Mouse (Mus musculus) liver, embryonic 15.5 days (tissue): Measurements from ENCODE around the gene Rbks. TPM values are rescaled to one million over a fixed set of nuclear protein-coding genes. Genes with fewer than 3 reads are reported as not detected.

Source experiments
- ATAC-seq: fragments of 200-750 bp; cut with Nextera tagmentation; 2 replicates; pipeline ENCODE4 v1.8.0; 2017; ENCODE audit warnings: moderate number of reproducible peaks, mild to moderate bottlenecking, moderate library complexity; ENCODE audit not compliant: insufficient read depth
- H3K27ac ChIP-seq: fragments of 300-500 bp; sonication (generic); replicated peaks from 2 replicates; pipeline ENCODE4 v1.5.1; 2015; ENCODE audit warnings: mild to moderate bottlenecking, inconsistent platforms
- H3K27me3 ChIP-seq: fragments of 300-500 bp; sonication (generic); 2 replicates; pipeline ENCODE4 v1.6.1; 2015; ENCODE audit warnings: mild to moderate bottlenecking, inconsistent platforms
- H3K36me3 ChIP-seq: fragments of 300-500 bp; sonication (generic); replicated peaks from 2 replicates; pipeline ENCODE4 v1.6.1; 2015; ENCODE audit warnings: moderate library complexity, mild to moderate bottlenecking, inconsistent platforms
- H3K4me1 ChIP-seq: fragments of 300-500 bp; sonication (generic); replicated peaks from 2 replicates; pipeline ENCODE4 v1.6.1; 2015; ENCODE audit warnings: inconsistent platforms
- H3K4me2 ChIP-seq: fragments of 300-500 bp; sonication (generic); 2 replicates; pipeline ENCODE4 v1.6.1; 2015; ENCODE audit warnings: moderate library complexity, mild to moderate bottlenecking, inconsistent platforms
- H3K4me3 ChIP-seq: fragments of 300-500 bp; sonication (generic); replicated peaks from 2 replicates; pipeline ENCODE4 v1.5.1; 2015; ENCODE audit warnings: mild to moderate bottlenecking, inconsistent platforms
- H3K9ac ChIP-seq: fragments of 300-500 bp; sonication (generic); 2 replicates; pipeline ENCODE4 v1.6.1; 2015; ENCODE audit warnings: moderate library complexity, mild to moderate bottlenecking, inconsistent platforms
- H3K9me3 ChIP-seq: fragments of 300-500 bp; sonication (generic); replicated peaks from 2 replicates; pipeline ENCODE4 v1.6.1; 2016; ENCODE audit warnings: inconsistent platforms
- WGBS: fragments of 180-500 bp; shearing (Covaris S2); methylation state at CpG from one replicate; pipeline ENCODE4 v1.1.7; 2015; ENCODE audit warnings: mixed read lengths; ENCODE audit not compliant: insufficient replicate concordance; 5-methylcytosine and 5-hydroxymethylcytosine counted together
- polyA plus RNA-seq: library from polyadenylated mRNA; unstranded; fragments of >200 nt; fragmentation: Nextera tagmentation; extraction: Ambion mirVana; gene quantifications from 2 replicates; pipeline ENCODE4 v1.2.1, GENCODE M21; 2015

Rbks gene
- 17.3 and 18.8 TPM in 2 replicates for polyA plus RNA-seq

DNA sequence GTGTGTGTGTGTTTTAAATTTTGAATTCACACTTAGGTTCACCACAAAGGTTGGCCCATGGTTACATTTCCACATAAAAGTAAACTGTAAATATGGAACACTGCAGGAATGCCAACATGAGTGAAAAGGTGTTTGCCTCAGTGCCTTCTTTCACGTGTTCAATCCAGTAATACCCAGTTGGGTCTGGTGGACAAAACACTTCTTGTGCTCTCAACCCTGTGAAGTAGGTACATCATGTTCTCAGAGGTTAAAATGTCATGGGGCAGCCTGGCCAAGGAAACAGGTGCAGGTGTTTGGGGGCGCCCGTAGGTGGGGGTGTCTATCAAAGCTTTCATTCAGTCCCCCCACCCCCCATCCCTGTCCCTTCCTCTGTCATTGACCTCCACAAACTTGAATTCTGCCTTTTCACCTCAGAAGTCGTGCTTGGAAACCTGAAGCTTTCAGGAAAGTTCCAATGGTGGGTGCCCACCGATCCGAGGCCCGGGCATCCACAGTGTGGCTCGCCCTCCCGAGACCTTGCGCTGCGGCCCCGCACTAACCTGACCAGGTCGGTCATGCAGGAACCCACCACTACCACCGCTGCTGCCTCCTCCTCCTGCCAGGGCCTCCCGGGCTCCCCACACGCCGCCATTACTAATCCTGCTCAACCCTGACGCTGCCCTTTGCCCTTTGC is at the start of gene Rbks:
Gene Rbks, minus strand, starts transcription at position 657 of the 673 bp plus-strand sequence.
- Histone ChIP-seq H3K4me3 (peak within 1 kb of the TSS; percentile 96), H3K4me2 (peak within 1 kb of the TSS; percentile 85), H3K36me3 (no peaks in the 10 kb centered on the region; the same call in 1 of the 2 replicates), H3K9ac (peak within 1 kb of the TSS; percentile 80), H3K9me3 (no peaks in the 10 kb centered on the region), H3K27ac (peak within 1 kb of the TSS; percentile 94), H3K4me1 (peaks cover 36% of the 10 kb centered on the region), H3K27me3 (no peaks in the 10 kb centered on the region)
- 4% methylated on average over 18 of the region's 18 CpGs for WGBS
- ATAC-seq, result no peak

DNA sequence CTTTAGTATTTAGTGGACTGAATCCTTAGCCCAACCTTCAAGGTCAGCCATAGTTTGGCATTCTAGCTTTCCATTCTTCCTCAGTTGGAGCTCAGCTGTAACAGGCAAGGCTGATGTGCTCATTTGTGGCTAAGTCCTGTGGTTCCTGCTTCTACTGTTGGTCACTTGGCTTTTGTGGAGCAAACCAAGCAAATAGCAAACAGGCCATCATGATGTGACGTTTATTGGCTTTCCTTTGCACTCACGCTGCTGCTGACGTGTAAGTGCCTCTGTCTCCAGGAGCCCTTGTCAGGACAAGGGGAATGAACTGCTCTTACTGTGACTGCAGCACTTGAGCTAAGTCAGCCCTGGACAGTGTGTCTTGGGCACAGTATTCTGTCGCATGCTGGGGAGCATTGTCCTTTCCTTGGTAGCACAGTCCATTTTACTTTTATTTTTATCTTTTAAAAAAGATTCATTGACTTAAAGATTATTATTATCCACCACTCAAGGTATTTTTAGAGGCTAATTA is 45.1 kb upstream of the Rbks start:
- Histone ChIP-seq H3K9me3 (no peaks in the 10 kb centered on the region), H3K4me1 (no peaks in the 10 kb centered on the region), H3K27me3 (no peaks in the 10 kb centered on the region), H3K27ac (no peak overlapping the region), H3K4me2 (no peak overlapping the region), H3K4me3 (no peak overlapping the region), H3K36me3 (no peaks in the 10 kb centered on the region), H3K9ac (no peak overlapping the region)
- 57% methylated on average over 4 of the region's 4 CpGs for WGBS
- no peak for ATAC-seq

DNA sequence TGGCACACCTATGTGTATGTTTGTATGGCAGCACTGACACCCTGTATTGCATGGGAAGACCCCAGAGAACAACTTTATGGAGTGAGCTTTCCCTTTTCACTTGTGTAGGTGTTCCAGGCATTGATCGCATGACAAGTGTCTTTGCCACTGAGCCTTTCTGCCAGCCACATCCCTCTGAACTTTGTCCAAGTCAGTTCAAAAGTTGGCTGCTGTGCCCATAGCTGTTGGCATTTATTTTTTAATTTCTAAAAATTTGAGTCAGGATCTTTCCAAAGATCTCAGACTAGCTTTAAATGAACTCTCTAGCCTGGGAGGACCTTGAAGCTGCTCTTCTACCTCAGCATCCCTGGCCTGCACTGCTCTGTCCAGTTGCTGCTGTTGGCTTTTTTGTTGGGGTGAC is 44.5 kb upstream of the Rbks start:
- H3K4me1 ChIP-seq, result no peaks in the 10 kb centered on the region
- no peaks in the 10 kb centered on the region for H3K9me3 ChIP-seq
- WGBS, result 88% methylated on average over 1 of the region's 1 CpGs
- no peak overlapping the region for H3K27ac ChIP-seq
- ATAC-seq, result no peak
- H3K27me3 ChIP-seq, result no peaks in the 10 kb centered on the region
- H3K4me2 ChIP-seq, result no peak overlapping the region
- no peak overlapping the region for H3K9ac ChIP-seq
- no peaks in the 10 kb centered on the region for H3K36me3 ChIP-seq
- H3K4me3 ChIP-seq, result no peak overlapping the region

DNA sequence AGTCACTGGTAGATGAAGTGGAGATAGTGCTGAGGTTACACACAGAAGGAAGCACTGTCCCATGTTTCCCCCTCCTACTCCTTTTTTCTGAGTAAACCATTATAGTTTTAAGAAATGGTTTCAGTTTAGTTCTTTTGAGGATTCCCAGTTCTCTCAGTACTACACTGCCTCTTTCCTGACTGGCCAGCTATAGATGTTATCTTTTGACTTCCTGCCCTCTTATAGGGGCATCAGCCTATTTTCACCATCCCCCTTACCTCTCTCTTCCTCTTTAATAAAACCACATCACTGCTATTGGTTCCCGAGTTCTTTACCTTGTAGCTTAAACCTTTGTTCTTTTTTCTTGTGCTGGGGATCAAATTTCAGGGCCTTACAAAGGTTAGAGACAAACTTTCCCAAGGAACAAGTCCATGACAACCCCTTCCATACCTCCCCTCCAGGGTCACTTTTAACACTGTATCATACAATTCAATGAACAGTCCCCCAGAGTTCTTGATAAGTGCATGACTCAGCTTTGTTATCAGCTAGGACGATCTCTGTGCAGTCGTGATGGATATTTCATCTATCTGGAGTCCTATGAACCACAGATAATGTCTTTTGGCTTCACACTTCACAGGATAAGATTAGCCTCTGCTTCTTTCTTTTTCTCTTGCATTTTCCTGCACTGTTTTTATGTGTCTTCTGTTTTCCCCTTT is 35.4 kb upstream of the Rbks start:
- no peak for ATAC-seq
- Histone ChIP-seq H3K9ac (no peak overlapping the region), H3K9me3 (no peaks in the 10 kb centered on the region), H3K4me2 (no peak overlapping the region), H3K4me1 (peaks cover 11% of the 10 kb centered on the region; the same call in 1 of the 2 replicates), H3K27ac (no peak overlapping the region), H3K36me3 (0 out of 2 replicates have a peak, but pooled peaks cover 3% of the 10 kb centered on the region), H3K4me3 (no peak overlapping the region), H3K27me3 (no peaks in the 10 kb centered on the region)
- 12% methylated on average over 3 of the region's 3 CpGs for WGBS

DNA sequence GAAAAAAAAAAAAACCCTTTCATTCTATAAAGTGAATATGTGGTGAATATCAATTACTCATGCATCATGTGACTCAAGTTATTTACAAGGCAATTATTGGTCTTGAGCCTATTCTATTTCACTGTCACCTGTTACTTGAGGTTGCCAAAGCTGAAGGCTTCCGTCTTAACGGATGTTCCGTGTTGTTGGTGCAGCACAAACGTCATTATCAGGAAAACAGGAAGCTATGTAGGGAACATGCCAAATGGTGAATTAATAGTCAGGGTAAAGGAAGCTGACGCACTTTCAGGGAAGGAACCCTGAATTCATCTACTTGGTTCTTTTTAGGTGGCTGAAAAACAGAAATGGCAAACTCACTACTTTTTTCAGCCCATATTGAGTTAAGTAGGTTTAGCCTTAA is 30.0 kb upstream of the Rbks start:
- 30% methylated on average over 5 of the region's 5 CpGs for WGBS

DNA sequence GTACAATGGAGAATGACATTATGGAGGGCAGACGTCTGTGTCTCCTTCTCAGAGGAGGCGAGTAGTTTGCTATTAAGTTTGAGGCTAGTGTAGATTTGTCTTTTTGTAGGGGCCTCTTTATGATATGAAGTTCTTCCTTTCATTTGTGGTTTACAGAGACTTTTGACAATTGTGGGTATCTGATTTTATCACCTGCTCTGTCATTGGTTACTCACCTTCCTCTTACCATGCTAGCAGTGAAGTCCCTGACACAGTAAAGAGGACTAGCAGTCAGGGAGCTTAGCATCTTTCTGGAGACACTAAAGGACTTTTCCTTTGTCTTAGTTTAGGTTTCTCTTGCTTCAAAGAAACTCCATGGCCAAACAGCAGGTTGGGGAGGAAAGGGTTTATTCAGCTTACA is 28.5 kb upstream of the Rbks start:
- Histone ChIP-seq H3K27me3 (no peaks in the 10 kb centered on the region), H3K36me3 (no peaks in the 10 kb centered on the region), H3K27ac (no peak overlapping the region), H3K4me3 (no peak overlapping the region), H3K9me3 (no peaks in the 10 kb centered on the region), H3K9ac (no peak overlapping the region), H3K4me2 (no peak overlapping the region), H3K4me1 (peaks cover 7% of the 10 kb centered on the region; the same call in 1 of the 2 replicates)
- no peak for ATAC-seq
- WGBS, result 51% methylated on average over 2 of the region's 2 CpGs

More for the DNA sequence above, 30.0 kb upstream of the Rbks start:
- peaks cover 7% of the 10 kb centered on the region; the same call in 1 of the 2 replicates for H3K4me1 ChIP-seq
- no peak overlapping the region for H3K9ac ChIP-seq
- no peak overlapping the region for H3K4me2 ChIP-seq
- no peak overlapping the region for H3K4me3 ChIP-seq
- no peak for ATAC-seq
- H3K27me3 ChIP-seq, result no peaks in the 10 kb centered on the region
- no peak overlapping the region for H3K27ac ChIP-seq
- no peaks in the 10 kb centered on the region for H3K36me3 ChIP-seq
- no peaks in the 10 kb centered on the region for H3K9me3 ChIP-seq

DNA sequence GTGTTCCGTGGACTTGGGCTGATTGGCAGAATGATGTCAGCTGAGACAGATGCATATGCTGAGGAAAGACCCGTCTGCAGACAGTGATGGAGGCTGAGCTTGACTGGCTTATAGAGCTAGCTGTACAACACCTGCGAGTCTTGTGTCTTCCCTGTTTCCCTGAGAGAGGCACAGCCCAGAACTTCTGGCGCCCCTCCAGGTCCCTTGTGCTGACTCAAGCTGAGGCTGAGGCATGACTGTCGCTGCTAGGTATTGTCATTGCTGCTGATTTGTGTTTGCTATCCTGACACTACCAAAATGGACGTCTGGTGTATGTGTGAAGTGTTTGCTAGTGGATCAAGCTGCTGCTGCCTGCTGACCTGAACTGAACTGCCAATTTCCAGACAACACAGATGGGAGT is 27.1 kb upstream of the Rbks start:
- H3K36me3 ChIP-seq, result no peaks in the 10 kb centered on the region
- ATAC-seq, result no peak
- no peak overlapping the region for H3K9ac ChIP-seq
- H3K27ac ChIP-seq, result no peak overlapping the region
- H3K27me3 ChIP-seq, result no peaks in the 10 kb centered on the region
- H3K4me1 ChIP-seq, result peaks cover 7% of the 10 kb centered on the region; the same call in 1 of the 2 replicates
- 61% methylated on average over 6 of the region's 6 CpGs for WGBS
- no peak overlapping the region for H3K4me3 ChIP-seq
- no peaks in the 10 kb centered on the region for H3K9me3 ChIP-seq
- no peak overlapping the region for H3K4me2 ChIP-seq

DNA sequence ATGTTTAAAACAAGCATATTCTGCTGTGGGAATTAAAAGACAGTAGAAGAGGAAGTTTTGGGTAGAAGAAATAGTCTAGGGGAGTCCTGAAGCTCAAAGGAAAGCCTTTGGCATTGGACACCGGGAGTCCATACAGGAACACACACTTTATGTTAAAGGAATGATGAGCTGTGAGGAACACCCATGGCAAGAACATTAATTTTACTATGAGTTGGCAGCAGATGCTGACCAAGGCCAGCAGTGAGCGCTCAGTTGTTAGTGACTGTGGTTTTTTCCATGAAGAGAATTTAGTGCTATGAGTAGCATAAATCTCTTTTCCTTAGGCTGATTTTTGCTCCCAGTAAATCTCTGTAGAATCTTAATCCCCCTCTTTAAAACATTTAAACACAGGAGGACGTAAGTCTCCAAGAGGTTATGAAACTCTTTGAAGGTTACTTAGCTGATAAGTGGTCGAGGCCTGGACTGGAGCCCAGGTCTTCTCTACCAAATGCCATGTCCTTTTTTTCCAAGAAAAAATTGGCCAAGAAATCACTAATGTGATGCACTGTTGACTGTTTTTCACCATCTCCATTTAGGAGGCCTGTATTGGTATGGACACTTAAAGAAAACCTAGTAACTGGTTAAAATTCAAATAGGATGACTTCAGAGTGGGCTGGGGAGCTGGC is 18.2 kb upstream of the Rbks start:
- Histone ChIP-seq H3K4me2 (no peak overlapping the region), H3K9ac (no peak overlapping the region), H3K4me3 (no peak overlapping the region), H3K27me3 (no peaks in the 10 kb centered on the region), H3K9me3 (no peaks in the 10 kb centered on the region), H3K27ac (no peak overlapping the region), H3K36me3 (no peaks in the 10 kb centered on the region), H3K4me1 (peaks cover 17% of the 10 kb centered on the region)
- 65% methylated on average over 4 of the region's 4 CpGs for WGBS
- ATAC-seq, result no peak

DNA sequence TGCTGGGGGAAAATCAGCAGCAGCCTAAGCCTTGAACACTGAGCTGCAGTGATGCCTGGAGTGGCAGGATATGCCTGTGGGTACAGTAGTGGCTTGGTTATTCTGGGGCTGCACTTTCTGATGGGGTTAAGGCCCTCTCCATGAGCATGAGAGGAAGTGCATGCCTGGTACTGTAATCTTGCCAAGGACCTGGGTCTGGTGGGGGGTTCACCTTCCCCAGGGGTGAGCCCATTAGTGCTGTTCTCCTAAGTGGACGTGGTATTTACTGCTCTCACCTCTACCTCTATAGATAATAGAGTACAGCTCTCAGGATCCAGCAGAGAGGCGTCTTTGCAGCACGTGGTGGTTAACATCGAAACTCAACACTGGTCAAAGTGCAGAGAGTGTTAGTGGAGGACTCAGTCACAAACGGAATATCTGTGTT is 16.4 kb upstream of the Rbks start:
- Histone ChIP-seq H3K9me3 (no peaks in the 10 kb centered on the region), H3K9ac (no peak overlapping the region), H3K4me3 (no peak overlapping the region), H3K4me2 (no peak overlapping the region), H3K36me3 (0 out of 2 replicates have a peak, but pooled peaks cover 4% of the 10 kb centered on the region), H3K27ac (0 out of 2 replicates have a peak overlapping the region, but pooled peaks have one; percentile 0), H3K27me3 (no peaks in the 10 kb centered on the region), H3K4me1 (peaks cover 17% of the 10 kb centered on the region)
- 35% methylated on average over 5 of the region's 5 CpGs for WGBS
- peak; percentile 31; the same call in 1 of the 2 replicates for ATAC-seq

DNA sequence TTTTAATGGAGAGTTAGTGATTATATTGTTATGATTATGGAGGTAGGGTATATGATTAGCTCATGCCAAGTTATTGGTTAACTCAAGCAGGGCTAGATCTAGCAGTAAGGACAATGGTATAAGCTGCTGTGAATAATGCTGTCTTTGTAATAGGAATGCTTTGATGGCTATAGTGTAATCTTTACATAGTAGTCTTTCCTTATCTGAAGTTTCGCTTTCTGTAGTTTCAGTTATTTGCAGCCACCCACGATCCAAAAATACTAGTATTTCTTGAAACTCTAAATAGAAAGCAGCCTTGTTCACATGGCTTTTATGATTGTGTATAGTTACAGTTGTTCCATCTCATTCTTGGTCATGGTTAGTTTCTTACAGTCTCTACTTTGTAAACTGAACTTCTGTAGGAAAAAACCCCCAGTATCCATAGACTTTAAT is 15.9 kb upstream of the Rbks start:
- WGBS, result 15% methylated on average over 2 of the region's 2 CpGs
- Histone ChIP-seq H3K9me3 (no peaks in the 10 kb centered on the region), H3K27ac (no peak overlapping the region), H3K36me3 (0 out of 2 replicates have a peak, but pooled peaks cover 4% of the 10 kb centered on the region), H3K4me3 (no peak overlapping the region), H3K4me1 (peaks cover 17% of the 10 kb centered on the region), H3K4me2 (no peak overlapping the region), H3K9ac (no peak overlapping the region), H3K27me3 (no peaks in the 10 kb centered on the region)
- ATAC-seq, result no peak

DNA sequence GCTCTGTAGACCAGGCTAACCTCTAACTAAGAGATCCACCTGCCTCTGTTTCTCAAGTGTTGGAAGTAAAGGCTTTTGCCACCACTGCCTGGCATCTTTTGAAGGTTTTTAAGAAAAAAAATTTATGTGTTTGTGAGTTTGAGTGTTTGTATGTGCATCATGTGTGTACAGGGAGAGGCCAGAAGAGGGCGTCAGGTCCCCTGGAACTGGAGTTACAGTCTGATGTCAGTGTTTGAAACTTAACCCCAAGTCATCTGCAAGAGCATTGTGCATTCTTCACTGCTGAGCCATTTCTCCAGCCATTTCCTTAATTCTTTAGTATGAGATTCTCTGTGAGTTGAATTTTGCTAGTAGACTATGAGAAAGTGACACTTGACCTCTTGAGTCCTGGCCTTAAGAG is 12.0 kb upstream of the Rbks start:
- Histone ChIP-seq H3K27ac (no peak overlapping the region), H3K4me2 (no peak overlapping the region), H3K27me3 (no peaks in the 10 kb centered on the region), H3K4me3 (no peak overlapping the region), H3K9me3 (no peaks in the 10 kb centered on the region), H3K36me3 (0 out of 2 replicates have a peak, but pooled peaks cover 12% of the 10 kb centered on the region), H3K9ac (no peak overlapping the region), H3K4me1 (peaks cover 16% of the 10 kb centered on the region)
- WGBS, result 66% methylated on average over 1 of the region's 1 CpGs
- no peak for ATAC-seq
